Mouse (Mus musculus) adrenal gland, postnatal 36 days (tissue): ENCODE data around the gene Frmd6. TPM values are rescaled to one million over a fixed set of nuclear protein-coding genes. Genes with fewer than 3 reads are reported as not detected.

Source experiments
- DNase-seq, 2 experiments: peaks; one replicate each; pipeline ENCODE4 v3.0.0; 2021; ENCODE audit warnings: mixed read lengths in 1 of 2
- total RNA-seq, 2 experiments: library from RNA; stranded (reverse); gene quantifications; 2 replicates each; pipeline ENCODE4 v1.2.3; 2021

Frmd6 gene
- total RNA-seq, 2 experiments from 2014 or later: 53.2 to 139 TPM

DNA sequence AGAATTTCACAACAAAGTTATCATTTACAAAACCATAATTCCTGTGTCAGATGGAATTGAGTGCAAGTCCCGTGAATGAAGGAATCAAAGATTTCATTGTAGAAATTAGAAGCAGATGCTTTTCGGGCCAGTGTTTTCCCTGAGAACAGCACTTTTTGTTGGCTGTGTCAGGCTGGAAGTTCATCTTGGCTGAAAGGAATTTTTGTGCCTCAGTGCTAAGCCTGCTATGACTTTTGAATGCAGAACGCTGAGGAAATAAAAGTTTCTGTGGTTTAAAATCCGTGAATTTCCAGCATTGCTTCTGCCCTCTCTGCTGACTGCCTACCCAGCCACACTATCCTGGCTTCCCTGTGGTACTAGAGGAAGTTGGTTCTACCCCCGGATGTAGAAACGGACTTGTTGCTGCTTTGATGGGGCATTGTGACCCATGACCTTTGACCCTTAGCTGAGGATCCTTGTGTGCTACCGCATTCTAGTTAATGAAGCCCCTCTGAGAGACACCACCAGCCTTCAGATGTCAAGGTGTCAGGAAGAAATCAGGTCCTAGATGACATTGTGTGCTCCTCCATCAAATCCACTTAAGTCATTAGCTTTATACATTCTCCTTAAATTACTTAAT is 26.1 kb downstream of the Frmd6 start:
- DNase-seq: no peak

GRCm38 (mm10) chr12:70853026-70853425 is 27.7 kb downstream of the Frmd6 start:
- DNase-seq: no peak

- no peak for DNase-seq
Measured at GRCm38 (mm10) chr12:70855678-70856077, 30.4 kb downstream of the Frmd6 start.

DNA sequence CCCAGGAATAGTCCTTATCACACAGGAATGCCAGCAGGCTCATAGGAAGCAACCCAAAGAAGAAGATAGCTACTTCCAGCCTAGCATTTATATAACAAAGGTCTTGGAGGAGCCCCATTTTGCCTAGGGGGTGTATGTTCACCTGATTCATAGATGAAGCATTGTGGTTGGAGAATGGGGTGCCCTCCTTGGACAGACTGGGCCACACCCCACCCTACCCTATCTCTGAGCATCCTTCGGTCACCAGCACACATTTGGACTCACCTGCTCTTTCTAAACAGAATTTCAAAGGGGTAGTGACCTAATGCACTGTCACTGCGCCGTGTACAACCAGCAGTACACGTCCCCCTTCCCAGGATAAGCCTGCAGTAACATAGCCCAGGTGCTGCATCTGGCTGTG is 31.5 kb downstream of the Frmd6 start:
- DNase-seq: no peak

GRCm38 (mm10) chr12:70863281-70863680 is 38.0 kb downstream of the Frmd6 start:
- no peak for DNase-seq

DNA sequence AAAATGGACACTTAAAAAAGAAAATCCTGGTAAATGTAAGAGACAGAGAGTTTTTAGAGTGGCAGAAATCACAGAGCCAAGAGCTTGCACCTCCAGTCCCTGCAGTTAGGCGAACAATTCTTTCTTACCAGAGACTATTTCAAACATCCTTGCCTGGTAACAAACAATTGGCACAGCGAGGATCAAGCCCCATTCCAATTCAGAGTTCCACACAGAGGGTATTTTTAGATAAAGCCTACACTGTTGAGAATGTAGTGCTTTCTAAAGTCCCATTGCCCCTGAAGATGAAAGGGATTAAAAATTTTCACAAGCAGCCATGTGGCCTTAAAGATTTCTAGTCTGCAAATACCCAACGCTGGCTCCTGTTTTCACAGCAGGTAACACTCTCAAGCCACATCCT is 42.5 kb downstream of the Frmd6 start:
- DNase-seq: no peak

- no peak for DNase-seq
Measured at GRCm38 (mm10) chr12:70868190-70868987, 43.1 kb downstream of the Frmd6 start.

GRCm38 (mm10) chr12:70868988-70869291 is 43.6 kb downstream of the Frmd6 start:
- DNase-seq: no peak

- DNase-seq: no peak
Measured at GRCm38 (mm10) chr12:70873544-70873943, 48.2 kb downstream of the Frmd6 start.

GRCm38 (mm10) chr12:70876270-70876998 is 51.1 kb downstream of the Frmd6 start:
- DNase-seq: no peak

DNA sequence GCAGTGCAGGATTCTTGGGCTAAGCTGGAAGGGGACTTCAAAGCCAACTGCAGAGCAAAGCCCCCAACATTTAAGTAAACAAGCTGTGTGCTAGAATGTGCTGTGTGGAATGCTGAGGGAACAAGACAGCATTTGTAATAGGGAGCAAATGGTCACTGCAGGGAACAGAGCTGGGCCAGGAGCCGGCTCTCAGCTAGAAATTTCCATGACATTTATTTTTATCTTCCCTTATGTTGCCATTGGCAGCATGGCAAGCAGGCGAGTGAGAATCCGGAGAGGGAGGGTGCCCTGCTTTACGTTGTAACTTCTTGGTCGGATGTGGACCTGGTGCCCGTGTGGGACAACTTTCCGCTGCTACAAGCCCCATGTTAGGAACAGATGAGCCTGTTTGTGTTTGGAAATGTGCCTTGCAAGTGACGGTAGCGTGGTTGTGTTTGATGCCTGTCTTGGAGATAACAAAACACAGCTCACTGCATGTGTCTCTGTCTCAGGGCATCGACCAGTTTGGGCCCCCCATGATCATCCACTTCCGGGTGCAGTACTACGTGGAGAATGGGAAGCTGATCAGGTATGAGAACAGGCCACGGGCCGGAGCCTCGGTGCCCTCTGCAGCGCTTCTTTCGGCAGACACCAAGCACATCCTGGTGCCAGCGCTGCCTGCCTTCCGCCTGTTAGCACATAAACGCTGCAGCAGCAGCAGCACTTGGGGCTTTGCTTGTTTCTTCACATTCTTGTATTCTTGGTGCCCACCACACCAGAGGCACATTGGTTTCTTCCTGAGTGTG is 52.8 kb downstream of the Frmd6 start:
- DNase-seq: no peak

DNA sequence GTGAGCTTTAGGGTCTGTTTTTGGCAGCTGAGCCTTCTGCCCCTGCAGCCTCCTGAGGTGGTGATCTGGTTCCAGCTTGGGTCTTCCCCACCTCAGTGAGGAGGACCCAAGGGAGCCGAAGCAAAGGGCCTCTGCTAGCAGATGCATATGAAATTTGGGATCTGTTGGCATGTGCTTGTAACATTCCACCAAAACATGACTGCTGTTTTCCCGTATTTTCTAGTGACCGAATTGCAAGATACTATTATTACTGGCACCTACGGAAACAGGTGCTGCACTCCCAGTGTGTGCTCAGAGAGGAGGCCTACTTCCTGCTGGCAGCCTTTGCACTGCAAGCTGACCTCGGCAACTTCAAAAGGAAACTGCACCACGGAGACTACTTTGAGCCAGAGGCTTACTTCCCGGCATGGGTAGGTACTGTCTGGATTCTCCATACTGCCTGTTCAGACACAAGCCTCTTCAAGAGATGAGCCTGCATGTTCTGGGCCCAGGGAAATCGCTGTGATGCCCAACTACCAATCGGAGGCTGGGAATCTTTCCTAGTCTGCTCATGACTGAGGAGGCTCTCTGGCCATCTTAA is 55.2 kb downstream of the Frmd6 start:
- DNase-seq: no peak

DNA sequence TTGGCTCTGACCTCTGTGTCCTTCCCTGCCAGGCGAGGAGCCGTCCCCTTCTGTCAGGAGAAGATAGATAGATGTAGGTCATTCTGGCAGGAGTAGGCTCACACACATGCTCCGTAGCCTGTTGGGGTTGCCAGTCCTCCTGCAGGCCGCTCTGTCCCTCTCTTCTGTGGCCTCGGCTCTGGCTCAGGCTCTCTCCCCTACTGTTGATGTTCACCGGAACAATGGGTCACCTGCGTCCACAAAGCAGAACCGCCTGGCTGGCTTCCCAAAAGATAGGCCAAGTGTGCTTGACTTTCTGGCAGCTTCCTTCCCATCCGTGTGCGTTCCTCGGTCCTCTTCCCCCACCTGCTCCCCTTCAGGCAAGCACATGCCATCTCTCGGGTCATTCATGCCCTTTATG is 56.0 kb downstream of the Frmd6 start:
- peak; percentile 67 to 76 for DNase-seq

DNA sequence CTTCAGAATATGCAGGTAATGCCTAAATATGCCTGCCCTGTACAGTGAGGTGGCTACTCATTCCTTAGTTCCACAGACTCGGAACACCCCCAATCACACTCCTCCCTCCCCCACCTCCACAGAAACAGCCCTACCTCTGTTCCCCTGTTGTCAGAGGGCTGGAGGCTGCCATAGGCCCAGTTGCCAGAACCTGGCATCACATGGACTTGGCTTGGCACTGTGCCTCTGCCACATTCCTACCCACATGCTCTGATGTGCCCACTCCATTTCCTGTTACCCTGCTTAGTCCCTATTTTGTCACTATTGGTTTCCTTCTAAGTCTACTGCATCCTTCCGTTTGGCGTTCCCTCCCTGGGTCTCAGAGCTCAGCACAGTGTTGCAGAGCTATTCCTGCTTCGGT is 56.5 kb downstream of the Frmd6 start:
- DNase-seq: no peak

GRCm38 (mm10) chr12:70883141-70883540 is 57.8 kb downstream of the Frmd6 start:
- no peak for DNase-seq

DNA sequence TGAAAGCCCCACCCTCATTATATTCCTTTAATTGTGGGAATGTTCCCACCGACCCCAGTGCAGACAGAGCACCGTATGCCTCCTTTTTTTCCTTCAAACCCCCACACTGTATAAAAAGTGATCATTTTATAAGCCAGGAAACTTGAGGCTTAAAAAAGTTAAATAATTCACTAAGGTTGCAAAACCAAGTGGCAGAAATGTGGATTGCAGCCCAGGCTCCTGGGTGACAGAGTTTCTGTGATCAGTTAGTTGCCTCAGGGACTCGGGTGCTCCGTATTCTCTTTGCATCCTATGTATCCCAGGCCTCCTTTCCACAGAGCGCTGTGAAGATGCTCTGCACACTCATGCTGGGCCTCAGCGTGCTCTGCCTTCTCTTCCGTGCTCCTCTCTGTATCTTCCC is 58.8 kb downstream of the Frmd6 start:
- DNase-seq: peak in 1 of 2 experiments; percentile 44

DNA sequence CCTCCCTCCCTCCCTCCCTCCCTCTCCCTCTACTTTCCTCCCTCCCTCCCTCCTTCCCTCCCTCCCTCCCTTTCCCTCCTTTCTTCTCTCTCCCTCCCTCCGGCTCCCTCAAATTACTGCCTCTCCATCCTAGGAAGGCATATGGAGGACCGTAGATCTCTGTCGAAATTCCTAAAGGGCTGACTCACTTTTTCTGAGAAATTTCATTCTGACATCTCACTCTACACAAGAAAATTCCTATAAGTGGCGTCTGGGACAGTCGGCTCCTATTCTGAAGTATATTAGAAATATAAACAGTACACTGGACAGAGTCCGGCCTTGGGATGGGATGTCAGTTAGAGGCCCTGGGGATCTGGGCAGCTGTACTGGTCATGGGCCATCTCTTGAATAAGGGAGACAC is 59.7 kb downstream of the Frmd6 start:
- DNase-seq: no peak

DNA sequence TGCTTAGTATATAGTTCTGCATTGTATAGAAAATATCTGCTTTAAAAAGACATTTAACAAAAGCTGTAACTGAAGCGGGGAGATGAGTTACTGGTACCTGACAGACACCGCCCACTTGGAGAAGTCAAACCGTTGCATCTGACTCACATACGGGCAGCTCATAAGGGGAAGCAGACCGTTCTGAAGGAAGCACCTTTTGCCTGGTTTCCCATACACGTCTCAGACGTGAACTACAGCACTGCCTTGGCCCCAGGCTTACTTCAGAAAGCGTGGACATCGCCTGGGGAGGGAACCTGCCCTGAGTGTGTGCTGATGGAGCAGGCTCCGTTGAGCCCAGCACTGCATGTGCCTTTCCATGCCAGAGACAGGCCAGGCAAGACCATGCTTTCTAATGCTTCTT is 60.3 kb downstream of the Frmd6 start:
- DNase-seq: no peak

- DNase-seq: no peak
Measured at GRCm38 (mm10) chr12:70890405-70890804, 65.1 kb downstream of the Frmd6 start.

DNA sequence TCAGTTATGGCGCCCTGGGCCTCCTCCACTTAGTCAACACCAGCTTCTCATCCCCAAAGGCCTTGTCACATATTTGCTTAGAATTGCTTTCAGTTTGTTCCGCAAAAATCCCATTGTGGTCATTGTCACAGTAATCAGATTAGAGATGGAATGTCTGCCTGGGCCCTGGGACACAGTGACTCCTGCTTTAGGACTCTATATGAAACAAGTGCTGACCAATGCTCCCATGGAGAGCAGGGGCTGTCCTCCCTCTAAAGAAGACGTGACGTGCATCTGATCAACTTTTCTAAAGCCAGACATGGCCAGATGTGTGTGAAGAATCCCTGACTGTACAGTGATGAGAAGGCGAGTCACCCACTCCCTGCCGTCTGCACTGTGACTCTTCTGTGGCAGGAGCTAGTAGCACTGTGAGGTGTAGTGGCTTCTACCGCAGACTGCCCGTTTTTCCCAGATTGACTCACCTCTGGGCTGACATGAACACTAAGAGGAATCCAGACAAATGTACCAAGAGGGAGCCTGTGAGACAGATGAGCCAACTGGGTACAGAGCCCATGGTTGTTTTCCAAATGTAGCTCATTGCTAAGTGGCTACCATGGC is 65.7 kb downstream of the Frmd6 start:
- DNase-seq: no peak

DNA sequence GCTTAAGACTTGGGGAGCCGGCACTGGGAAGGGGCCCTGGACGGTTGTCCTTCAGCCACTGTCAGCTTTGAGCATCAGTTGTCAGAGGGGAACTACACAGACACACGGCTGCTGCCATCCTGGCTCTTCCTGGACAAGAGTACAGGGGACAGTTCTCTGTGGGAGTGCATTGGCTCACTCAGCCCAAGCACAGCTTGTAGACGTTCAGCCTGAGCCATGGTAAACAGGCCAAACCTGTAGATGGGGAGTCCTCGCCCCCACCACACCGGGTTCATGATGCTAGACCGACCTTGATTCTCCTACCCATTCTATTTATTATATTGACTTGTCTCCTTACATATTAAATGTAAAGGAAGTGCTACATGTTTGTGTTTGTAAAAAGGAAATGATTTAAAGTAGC is 70.0 kb downstream of the Frmd6 start:
- DNase-seq: no peak

GRCm38 (mm10) chr12:70896068-70896467 is 70.8 kb downstream of the Frmd6 start:
- no peak for DNase-seq
